Mouse (Mus musculus): ENCODE results near the gene Arhgap32.

The Arhgap32 gene

GRCm38 (mm10) chr9:32192295-32193073 is 76.5 kb downstream of the Arhgap32 start:
- CTCF ChIA-PET: no interaction called here

DNA sequence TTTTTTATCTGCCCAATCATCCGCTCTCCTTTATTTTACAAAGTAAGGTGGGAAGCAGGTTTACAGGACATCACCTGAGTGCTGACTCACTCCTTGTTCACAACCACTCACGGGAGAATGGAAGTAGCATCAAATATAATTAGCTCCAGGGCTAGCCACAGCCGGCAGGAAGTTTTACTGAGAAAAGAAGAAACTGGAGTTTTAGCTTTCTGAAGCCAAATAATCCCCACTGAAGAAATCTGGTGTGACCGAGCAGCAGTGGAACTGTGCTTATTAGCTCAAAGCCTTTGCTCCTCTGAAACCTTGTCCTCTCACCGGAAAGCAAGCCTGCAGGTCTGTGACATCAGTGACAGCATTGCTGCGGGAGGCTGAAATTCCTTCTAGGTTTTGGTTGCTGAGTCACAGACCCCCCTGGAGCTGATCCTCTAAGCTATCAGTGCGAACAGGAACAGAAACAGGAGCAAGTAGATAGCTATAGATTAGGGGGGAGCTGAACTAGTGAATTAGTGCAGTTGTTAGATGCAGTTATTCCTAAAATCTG is 88.6 kb downstream of the Arhgap32 start:
- CTCF ChIA-PET: no interaction called here

DNA sequence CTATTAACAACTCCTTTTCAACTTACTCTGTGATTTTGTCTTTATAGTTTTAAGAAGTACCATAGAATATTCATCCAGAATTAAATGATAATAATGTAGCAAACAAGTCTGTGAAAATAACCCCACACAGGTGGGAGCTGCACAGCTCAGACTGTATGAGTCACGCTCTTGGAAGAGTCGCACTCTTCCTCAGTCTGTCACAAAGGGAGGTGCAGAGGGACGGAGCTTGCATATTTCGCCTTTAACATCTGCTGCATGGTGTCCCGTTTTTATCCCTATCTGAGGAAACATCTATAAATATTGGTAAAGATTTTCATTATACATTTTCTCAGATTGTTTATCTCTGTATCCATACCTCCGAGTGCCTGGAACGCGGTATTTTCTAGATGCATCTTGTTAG is 91.2 kb downstream of the Arhgap32 start:
- CTCF ChIA-PET: no interaction called here

GRCm38 (mm10) chr9:32208071-32208470 is 92.1 kb downstream of the Arhgap32 start:
- CTCF ChIA-PET: no interaction called here

DNA sequence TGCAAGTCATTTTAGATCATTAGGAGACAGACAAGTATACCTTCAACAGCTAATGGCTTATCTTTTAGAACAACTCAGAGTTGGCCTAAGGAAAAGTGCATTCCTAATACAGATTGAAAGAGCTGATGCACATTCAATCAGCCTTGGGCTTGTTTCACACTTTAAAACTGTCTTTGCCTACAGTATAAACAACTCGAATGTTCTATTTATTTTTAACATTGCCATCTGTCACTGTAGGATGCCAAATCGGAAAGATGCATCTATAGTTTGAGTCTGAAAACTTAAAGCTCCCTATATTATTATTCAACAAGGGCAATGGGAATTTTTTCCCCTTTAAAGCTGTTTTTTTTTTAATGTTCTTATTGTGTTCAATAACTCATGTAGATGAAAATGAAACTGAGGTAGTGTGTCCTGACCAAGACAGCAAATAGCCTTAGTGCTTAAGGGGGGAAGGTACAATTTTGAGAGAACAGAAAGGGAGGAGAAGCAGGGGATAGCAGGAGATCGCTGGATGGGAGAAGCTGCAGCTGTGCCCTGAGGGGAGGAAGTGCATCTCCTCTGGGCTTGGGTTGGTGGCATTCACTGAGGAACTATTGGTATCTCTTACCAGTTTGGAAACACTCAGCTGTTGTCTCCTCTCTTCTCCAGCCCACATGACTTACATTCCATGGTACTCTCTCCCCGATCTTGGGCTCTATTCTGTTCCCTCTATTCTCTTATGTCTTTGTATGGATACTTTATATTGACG is 101.1 kb downstream of the Arhgap32 start:
- CTCF ChIA-PET: no interaction called here

DNA sequence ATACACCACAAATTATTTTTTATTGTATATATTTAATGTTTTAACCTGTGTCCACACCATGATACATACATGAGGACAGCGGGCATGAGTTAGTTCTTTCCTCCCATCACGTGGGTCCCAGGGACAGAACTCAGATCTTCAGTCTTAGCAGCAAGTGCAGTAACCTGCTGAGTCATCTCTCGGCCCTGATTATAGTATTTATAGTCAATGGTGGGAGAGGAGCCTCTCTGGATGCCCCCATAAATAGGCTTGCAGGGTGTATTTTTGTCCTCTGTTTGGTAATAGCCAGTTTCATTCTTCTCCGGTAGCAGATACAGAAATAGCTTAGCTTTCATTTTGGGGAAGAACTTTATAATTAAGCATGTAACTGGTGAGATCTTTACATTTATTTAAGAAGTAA is 103.5 kb downstream of the Arhgap32 start:
- CTCF ChIA-PET: no interaction called here

GRCm38 (mm10) chr9:32222184-32222583 is 106.2 kb downstream of the Arhgap32 start:
- CTCF ChIA-PET: no interaction called here

- CTCF ChIA-PET: no interaction called here
Observed at GRCm38 (mm10) chr9:32223739-32224529, 108.0 kb downstream of the Arhgap32 start.

- CTCF ChIA-PET: no interaction called here
Observed at GRCm38 (mm10) chr9:32224937-32225336, 109.0 kb downstream of the Arhgap32 start.

DNA sequence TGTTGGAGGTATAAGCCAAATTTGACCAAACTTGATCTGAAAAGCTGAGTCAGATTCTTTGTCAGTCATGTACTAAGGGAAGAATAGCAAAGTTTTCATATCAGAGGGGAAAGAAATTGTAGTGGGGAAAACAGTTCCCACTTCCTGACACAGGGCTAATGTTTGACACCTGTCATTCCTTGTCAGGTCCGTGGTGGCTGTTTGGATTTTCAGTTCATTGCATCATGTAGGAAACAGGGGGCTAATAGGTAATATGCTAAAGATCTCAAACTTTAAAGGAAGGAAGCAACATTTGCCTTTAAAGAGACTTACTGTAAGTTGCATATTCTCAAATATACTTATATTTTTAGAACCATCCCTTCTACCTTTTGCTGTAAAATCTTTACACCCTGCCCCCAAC is 109.6 kb downstream of the Arhgap32 start:
- CTCF ChIA-PET: interaction anchor here (0.6 kb wide), 1 partner anchor 1038 kb away, joined by 6 read pairs; no protein-coding TSS in a partner anchor

DNA sequence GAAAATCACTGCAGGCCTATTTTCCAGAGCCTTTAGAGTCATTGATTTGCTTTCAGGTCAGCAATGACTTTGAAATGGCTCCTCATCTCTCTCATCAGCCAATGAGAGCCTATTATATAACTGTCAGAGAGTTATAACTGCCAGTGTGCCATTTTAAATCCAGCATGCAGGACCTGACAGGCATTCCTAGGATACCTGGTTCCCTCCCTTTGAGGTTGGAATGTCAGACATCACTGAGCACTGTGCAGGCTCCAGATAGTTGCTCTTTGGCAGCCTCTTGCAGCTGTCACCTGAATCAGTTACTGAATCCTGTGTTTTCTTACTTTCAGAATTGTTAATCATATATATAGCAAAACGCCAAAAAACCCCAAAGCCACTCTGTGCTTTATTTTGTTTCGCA is 111.1 kb downstream of the Arhgap32 start:
- CTCF ChIA-PET: no interaction called here

DNA sequence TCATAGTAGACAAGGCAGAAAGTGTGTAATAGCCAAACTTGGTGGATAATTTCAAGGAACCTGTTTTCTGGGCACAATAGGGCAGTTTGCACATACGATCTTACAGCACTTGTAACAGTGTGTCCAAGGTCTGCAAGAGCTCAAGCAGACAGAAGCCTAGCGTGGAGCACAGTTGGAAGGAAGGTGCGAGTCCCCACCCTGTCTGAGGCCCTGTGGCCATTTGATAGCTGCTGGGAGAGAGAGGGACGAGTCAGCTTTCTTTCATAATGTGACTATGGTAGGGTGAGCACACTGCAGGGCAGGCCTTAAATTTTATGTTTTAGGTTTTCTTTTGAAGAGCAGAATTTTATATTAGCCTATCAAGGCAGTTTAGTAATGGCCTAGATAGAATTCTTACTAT is 117.7 kb downstream of the Arhgap32 start:
- CTCF ChIA-PET: no interaction called here

DNA sequence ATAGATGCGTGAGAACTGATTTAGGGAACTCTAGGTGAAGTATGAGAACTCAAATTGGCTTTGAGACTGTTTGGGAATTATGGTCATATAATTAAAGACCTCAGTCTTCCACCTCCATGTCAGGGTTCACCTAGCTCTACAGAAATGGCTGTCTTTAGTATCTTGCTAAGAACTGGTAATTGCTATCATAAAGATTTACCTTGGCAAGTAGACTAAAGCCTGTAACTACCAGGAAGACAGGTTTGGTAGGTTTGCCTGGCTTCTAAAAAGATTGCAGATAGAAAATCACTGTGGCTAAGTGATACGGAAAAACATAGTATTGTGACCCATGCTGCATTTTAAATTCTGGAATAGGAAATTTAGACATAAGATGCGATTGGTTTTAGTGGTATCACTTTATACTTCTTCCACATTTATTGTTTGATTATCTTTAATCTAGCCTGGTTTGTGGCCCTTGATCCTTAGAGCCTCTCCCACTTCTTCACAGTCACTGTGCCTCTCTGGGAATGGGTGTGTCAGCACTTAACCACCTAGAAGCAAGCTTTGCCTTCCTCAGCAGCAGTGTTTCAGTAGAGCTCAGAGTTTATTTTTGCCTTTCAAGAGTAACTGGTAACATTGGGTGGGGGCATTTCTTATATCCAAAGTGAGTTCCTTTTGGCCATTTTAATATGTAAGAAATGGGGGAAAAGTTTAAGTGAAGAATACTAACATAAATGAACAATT is 119.0 kb downstream of the Arhgap32 start:
- CTCF ChIA-PET: no interaction called here

- CTCF ChIA-PET: no interaction called here
Observed at GRCm38 (mm10) chr9:32238899-32239298, 123.0 kb downstream of the Arhgap32 start.

- CTCF ChIA-PET: no interaction called here
Observed at GRCm38 (mm10) chr9:32239427-32239826, 123.5 kb downstream of the Arhgap32 start.

DNA sequence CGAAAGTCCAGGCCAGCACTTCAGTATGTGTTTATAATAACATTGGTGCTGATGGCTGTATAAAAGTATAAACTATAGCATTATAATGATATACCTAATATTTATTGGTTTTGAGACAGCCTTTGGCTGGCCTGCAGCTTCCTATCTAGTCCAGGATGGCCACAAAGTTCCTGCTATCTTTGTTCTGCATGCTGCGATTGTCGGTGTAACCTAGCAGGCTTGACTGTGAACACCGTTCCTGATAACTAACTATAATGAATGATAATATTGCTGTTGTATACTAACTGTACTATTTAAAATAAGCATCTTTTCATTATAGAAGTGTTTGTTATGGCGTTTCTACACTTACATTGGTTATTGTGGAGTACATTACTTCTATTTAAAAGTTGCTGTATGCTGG is 124.5 kb downstream of the Arhgap32 start:
- CTCF ChIA-PET: no interaction called here

- CTCF ChIA-PET: interaction anchor here (0.5 kb wide), 1 partner anchor 50 kb away, joined by 3 read pairs; no protein-coding TSS in a partner anchor
Observed at GRCm38 (mm10) chr9:32241637-32242199, 125.8 kb downstream of the Arhgap32 start.

DNA sequence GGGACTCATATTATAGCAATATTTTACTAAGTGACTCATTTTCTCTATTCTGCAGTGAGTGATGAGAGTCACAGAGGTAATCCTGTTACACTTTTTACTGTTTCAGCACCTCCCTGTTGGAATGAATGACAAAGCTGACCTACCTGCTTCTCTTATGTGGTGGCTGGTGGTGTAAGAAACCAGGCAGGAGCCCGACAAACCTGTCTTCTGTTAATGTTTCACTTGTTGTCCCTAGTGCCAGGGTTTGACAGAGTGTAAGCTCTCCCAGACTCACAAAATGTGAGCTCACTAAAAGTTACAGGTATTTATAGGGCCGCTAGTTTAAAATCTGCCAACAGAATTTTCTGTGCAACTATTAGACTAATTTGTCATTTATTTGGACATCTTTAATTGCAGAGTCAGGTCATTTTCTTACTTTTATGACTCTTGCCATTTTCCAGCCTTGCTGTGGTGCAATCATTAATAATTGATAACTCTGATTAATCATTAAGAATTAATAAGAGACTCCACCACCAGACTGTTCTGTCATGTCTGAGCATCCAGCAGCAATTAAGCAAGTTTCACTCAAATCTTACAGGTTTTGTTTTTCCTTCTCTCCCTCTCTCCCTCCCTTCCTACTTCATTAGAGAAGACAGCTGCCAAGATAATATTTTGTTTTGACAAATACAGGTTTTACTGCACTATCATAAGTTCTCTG is 127.1 kb downstream of the Arhgap32 start:
- CTCF ChIA-PET: no interaction called here

DNA sequence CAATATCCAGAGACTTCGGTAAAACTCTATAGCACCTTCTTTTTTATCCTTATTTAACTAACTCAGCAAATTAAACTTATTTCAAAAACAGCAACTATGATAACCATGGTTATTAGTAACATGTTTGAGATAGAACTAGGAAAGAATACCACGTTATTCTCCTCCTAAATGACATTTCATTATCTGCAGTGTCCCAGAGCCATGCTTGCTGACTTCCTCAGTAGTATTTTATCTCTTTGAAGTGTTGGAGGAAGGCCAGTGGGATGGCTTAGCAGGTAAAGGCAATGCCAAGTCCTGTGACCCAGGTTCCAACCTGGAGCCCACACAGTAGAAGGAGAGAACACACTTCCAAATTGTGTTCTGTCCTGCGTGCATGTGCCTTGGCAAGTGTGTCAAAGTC is 129.3 kb downstream of the Arhgap32 start:
- CTCF ChIA-PET: no interaction called here

- CTCF ChIA-PET: no interaction called here
Observed at GRCm38 (mm10) chr9:32246123-32246716, 130.3 kb downstream of the Arhgap32 start.

Measured in spleen, embryonic (tissue).